Mouse (Mus musculus) liver, adult 2 months (tissue): ENCODE results near the gene Hmgxb4. TPM values are rescaled to one million over a fixed set of nuclear protein-coding genes. Genes with fewer than 3 reads are reported as not detected.

Experiments used
- DNase-seq: peaks from one replicate; pipeline ENCODE4 v3.0.0-alpha.2; 2011; ENCODE audit warnings: low read depth, low spot score; ENCODE audit errors: extremely low read depth
- H3K27ac ChIP-seq: fragments of 200-500 bp; replicated peaks from 2 replicates; pipeline ENCODE4 v1.5.1; 2012; ENCODE audit warnings: low read depth, mild to moderate bottlenecking, control low read depth, inconsistent platforms, low read length; ENCODE audit not compliant: insufficient read depth
- H3K27me3 ChIP-seq: fragments of 200-500 bp; 2 replicates; pipeline ENCODE4 v1.6.1; 2012; ENCODE audit warnings: mild to moderate bottlenecking, moderate library complexity, low read length, inconsistent platforms; ENCODE audit not compliant: control insufficient read depth, insufficient read depth
- H3K36me3 ChIP-seq: fragments of 200-500 bp; 2 replicates; pipeline ENCODE4 v1.6.1; 2012; ENCODE audit warnings: low read length, inconsistent platforms; ENCODE audit not compliant: control insufficient read depth, insufficient read depth
- H3K4me1 ChIP-seq: fragments of 200-500 bp; 2 replicates; pipeline ENCODE4 v1.6.1; 2011; ENCODE audit warnings: low read length; ENCODE audit not compliant: control insufficient read depth, insufficient read depth
- H3K4me3 ChIP-seq: fragments of 200-500 bp; 2 replicates; pipeline ENCODE4 v1.5.1; 2011; ENCODE audit warnings: low read depth, mild to moderate bottlenecking, control low read depth, low read length, moderate library complexity; ENCODE audit not compliant: insufficient read depth
- H3K79me2 ChIP-seq: fragments of 200-500 bp; 2 replicates; pipeline ENCODE4 v1.6.1; 2012; ENCODE audit warnings: inconsistent platforms, mild to moderate bottlenecking, low read length, moderate library complexity; ENCODE audit not compliant: control insufficient read depth, insufficient read depth
- H3K9ac ChIP-seq: fragments of 200-500 bp; 2 replicates; pipeline ENCODE4 v1.6.1; 2012; ENCODE audit warnings: low read depth, mild to moderate bottlenecking, control low read depth, inconsistent platforms, low read length
- CTCF ChIP-seq: fragments of 200-500 bp; IDR thresholded peaks from 2 replicates; pipeline ENCODE4 v1.5.1; 2011; ENCODE audit warnings: low read depth, low read length, control low read depth
- POLR2A ChIP-seq: fragments of 200-500 bp; IDR thresholded peaks from 2 replicates; pipeline ENCODE4 v1.6.1; 2011; ENCODE audit warnings: low read length, control low read depth; ENCODE audit not compliant: insufficient read depth; ENCODE audit errors: extremely low read depth
- WGBS: fragments of 180-500 bp; shearing (Covaris S2); methylation state at CpG from one replicate; pipeline ENCODE4 v1.1.7; 2018; 5-methylcytosine and 5-hydroxymethylcytosine counted together
- polyA plus RNA-seq: library from polyadenylated mRNA; depleted of rRNA; stranded (reverse); fragments of >200 nt; gene quantifications from 2 replicates; pipeline ENCODE4 v1.2.3, GENCODE M21; 2012
- total RNA-seq: library from RNA; depleted of rRNA; stranded (reverse); fragments of >200 nt; gene quantifications from 2 replicates; pipeline ENCODE4 v1.2.3, GENCODE M21; 2014

Hmgxb4 gene
- total and polyA plus RNA-seq, 2 experiments, result 4.5 to 9.4 TPM

GRCm38 (mm10) chr8:75038497-75038896, 45.3 kb downstream of the Hmgxb4 start:
- H3K4me3 ChIP-seq, result no peak overlapping the region
- peaks cover 30% of the 10 kb centered on the region; the same call in 1 of the 2 replicates for H3K79me2 ChIP-seq
- no peaks in the 10 kb centered on the region for H3K27me3 ChIP-seq
- TF ChIP-seq POLR2A, result no peak
- no peak for TF ChIP-seq CTCF
- no peak overlapping the region for H3K27ac ChIP-seq
- DNase-seq, result no peak
- H3K4me1 ChIP-seq, result peaks cover 9% of the 10 kb centered on the region
- no peaks in the 10 kb centered on the region for H3K36me3 ChIP-seq
- no peak overlapping the region for H3K9ac ChIP-seq

- Histone ChIP-seq H3K79me2 (peaks cover 31% of the 10 kb centered on the region; the same call in 1 of the 2 replicates), H3K27me3 (no peaks in the 10 kb centered on the region), H3K36me3 (no peaks in the 10 kb centered on the region), H3K9ac (no peak overlapping the region), H3K4me3 (no peak overlapping the region), H3K4me1 (peaks cover 9% of the 10 kb centered on the region), H3K27ac (no peak overlapping the region)
- TF ChIP-seq CTCF (no peak), POLR2A (no peak)
- 76% methylated on average over 1 of the region's 1 CpGs for WGBS
- peak; percentile 11 for DNase-seq
Measured at GRCm38 (mm10) chr8:75039754-75040153, 46.6 kb downstream of the Hmgxb4 start.

- Histone ChIP-seq H3K9ac (no peak overlapping the region), H3K27ac (no peak overlapping the region), H3K79me2 (peaks cover 26% of the 10 kb centered on the region; the same call in 1 of the 2 replicates), H3K27me3 (no peaks in the 10 kb centered on the region), H3K36me3 (no peaks in the 10 kb centered on the region), H3K4me3 (no peak overlapping the region), H3K4me1 (peaks cover 8% of the 10 kb centered on the region)
- TF ChIP-seq CTCF, result no peak
- TF ChIP-seq POLR2A, result no peak
- 20% methylated on average over 2 of the region's 2 CpGs for WGBS
- DNase-seq, result peak; percentile 85
Measured at GRCm38 (mm10) chr8:75042171-75042570, 49.0 kb downstream of the Hmgxb4 start.

- WGBS, result 97% methylated on average over 1 of the region's 1 CpGs
Measured at GRCm38 (mm10) chr8:75042974-75043373, 49.8 kb downstream of the Hmgxb4 start.

GRCm38 (mm10) chr8:75046303-75046702, 53.1 kb downstream of the Hmgxb4 start:
- WGBS, result 88% methylated on average over 1 of the region's 1 CpGs
- H3K27ac ChIP-seq, result no peak overlapping the region
- peaks cover 8% of the 10 kb centered on the region for H3K4me1 ChIP-seq
- TF ChIP-seq POLR2A (no peak), CTCF (no peak)
- H3K79me2 ChIP-seq, result peaks cover 16% of the 10 kb centered on the region; the same call in 1 of the 2 replicates
- no peak for DNase-seq
- H3K9ac ChIP-seq, result no peak overlapping the region
- H3K36me3 ChIP-seq, result no peaks in the 10 kb centered on the region
- no peaks in the 10 kb centered on the region for H3K27me3 ChIP-seq
- no peak overlapping the region for H3K4me3 ChIP-seq

More at GRCm38 (mm10) chr8:75042974-75043373, 49.8 kb downstream of the Hmgxb4 start:
- no peak for DNase-seq
- no peak overlapping the region for H3K27ac ChIP-seq
- no peaks in the 10 kb centered on the region for H3K27me3 ChIP-seq
- H3K36me3 ChIP-seq, result no peaks in the 10 kb centered on the region
- no peak overlapping the region for H3K4me3 ChIP-seq
- no peak overlapping the region for H3K9ac ChIP-seq
- H3K79me2 ChIP-seq, result peaks cover 23% of the 10 kb centered on the region; the same call in 1 of the 2 replicates
- TF ChIP-seq POLR2A, result no peak
- TF ChIP-seq CTCF, result no peak
- peaks cover 8% of the 10 kb centered on the region for H3K4me1 ChIP-seq

- no peak for TF ChIP-seq POLR2A
- TF ChIP-seq CTCF, result no peak
- no peak for DNase-seq
Measured at GRCm38 (mm10) chr8:75047784-75048183, 54.6 kb downstream of the Hmgxb4 start.

More at GRCm38 (mm10) chr8:75047784-75048183, 54.6 kb downstream of the Hmgxb4 start:
- H3K27me3 ChIP-seq, result no peaks in the 10 kb centered on the region
- WGBS, result 97% methylated on average over 3 of the region's 3 CpGs
- no peak overlapping the region for H3K27ac ChIP-seq
- peaks cover 15% of the 10 kb centered on the region; the same call in 1 of the 2 replicates for H3K79me2 ChIP-seq
- H3K36me3 ChIP-seq, result peaks cover 3% of the 10 kb centered on the region; the same call in 1 of the 2 replicates
- H3K4me3 ChIP-seq, result no peak overlapping the region
- H3K9ac ChIP-seq, result no peak overlapping the region
- peaks cover 4% of the 10 kb centered on the region for H3K4me1 ChIP-seq
